Mouse (Mus musculus) lung, postnatal 4 days (tissue): ENCODE measurements around the gene Prkab1.

ENCODE experiments used
- DNase-seq, 2 experiments: peaks; one replicate each; pipeline ENCODE4 v3.0.0; 2021

Prkab1 gene

DNA sequence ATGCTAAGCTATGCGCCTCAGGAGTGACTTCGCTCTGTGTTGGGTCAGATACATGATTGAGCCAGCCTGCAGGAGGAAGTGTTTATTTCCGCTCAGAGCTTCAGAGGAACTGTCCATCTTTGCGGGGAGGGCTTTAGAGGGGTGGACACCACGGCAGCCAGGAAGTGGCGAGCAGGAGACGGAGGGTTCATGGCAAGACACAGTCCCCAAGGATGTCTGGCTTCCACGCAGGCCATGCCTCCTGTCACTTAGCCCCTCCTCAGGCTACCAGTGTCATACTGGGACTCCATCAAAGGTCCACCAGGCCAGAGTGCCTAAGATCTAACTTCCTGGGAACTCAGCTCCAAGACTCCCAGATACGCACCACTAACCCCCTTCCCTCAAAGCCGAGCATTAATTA lies 46.6 kb downstream of the Prkab1 start:
- peak; percentile 72 to 82 for DNase-seq

DNA sequence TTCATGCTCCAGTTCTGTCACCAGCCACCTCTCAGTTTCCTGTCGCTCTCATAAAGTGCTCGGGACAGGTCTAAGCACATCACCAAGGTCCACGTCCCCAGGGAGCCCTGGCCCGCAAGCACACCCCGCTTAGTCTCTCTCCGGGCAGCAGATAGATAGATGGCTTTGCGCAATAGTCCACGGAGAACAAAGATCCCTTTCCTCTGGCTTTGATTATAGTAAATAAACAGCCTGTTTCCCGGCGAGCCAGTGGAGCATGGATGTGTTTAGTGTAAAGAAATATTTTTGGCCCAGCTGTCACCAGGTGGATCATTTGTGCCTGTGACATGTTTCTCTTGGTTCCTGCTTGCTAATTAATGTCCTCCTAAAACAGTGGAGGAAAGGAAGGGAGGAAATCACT lies 47.0 kb downstream of the Prkab1 start:
- DNase-seq: peak; percentile 33 to 41

DNA sequence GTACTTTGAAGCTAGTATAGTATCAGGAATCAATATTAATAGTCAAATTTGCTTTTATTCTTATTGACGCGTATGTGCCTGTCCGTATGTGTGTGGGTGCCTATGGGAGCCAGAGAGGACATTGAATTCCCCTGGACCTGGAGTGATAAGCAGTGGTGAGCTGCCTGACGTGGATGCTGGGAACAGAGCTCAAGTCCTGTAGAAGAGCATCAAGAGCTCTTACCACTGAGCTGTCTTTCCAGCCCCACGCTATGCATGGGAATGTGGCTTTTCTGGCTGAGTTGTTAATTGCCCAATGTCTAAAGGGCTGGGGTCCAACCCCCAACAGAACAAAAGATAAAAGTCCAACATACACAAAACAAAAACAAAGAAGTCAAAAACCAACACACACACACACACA lies 47.9 kb downstream of the Prkab1 start:
- no peak for DNase-seq

DNA sequence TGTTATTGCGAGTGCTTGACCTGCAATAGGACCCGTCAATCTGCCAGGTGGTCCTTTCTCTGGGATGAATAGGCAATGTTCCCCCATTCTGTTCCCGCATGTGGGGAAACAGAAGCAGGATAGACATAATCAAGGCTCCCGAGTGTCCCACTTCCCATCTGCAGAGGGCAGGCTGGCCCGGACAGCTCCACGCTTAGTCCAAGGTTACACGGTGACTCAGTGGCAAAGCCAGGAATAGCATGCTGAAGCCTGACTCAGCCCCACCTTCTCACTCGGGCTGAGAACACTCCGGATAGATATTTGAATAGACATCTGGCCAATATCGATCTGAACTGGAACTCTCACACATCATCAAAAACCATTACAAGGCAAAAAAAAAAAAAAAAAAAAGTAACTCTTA lies 48.6 kb downstream of the Prkab1 start:
- DNase-seq: peak in 1 of 2 experiments; percentile 20

DNA sequence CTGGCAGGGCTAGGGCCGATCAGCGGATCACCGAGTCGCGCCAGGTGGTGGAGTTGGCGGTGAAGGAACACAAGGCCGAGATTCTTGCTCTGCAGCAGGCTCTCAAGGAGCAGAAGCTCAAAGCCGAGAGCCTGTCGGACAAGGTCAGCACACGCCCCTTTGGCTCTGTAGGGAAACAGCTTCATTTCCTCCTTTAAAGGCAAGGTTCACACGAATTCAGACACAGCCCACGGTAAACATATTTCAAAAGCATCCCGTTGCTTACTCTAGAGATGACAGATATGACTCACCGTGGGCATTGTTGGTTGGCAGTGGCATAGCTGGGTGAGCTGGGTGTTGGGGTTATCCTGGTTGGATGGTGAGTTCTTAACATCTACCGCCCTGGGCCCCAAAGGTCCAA lies 53.1 kb downstream of the Prkab1 start:
- DNase-seq: peak; percentile 40 to 65
